Mouse (Mus musculus) gonadal fat pad, adult 2 months (tissue): Measurements from ENCODE around the gene Olfr432. TPM values are rescaled to one million over a fixed set of nuclear protein-coding genes. Genes with fewer than 3 reads are reported as not detected.

Experiments used
- polyA plus RNA-seq: library from polyadenylated mRNA; depleted of rRNA; stranded (reverse); fragments of >200 nt; gene quantifications from 2 replicates; pipeline ENCODE4 v1.2.3, GENCODE M21; 2012; rRNA removed

Gene Olfr432
- polyA plus RNA-seq, 1 experiment = 0.20 TPM

Other genes with a start within 250 kb of the Olfr432 start
- 0.84 and 1.5 TPM in 2 replicates for gene Ifi211, start 136.2 kb upstream of the Olfr432 start, polyA plus RNA-seq
- gene Mndal, start 106.7 kb upstream of the Olfr432 start, polyA plus RNA-seq = 2.8 and 2.9 TPM in 2 replicates
- gene Ifi203, start 106.5 kb upstream of the Olfr432 start, polyA plus RNA-seq = 5.5 and 7.7 TPM in 2 replicates
- gene Ifi202b, start 66.5 kb upstream of the Olfr432 start, polyA plus RNA-seq = 0.34 TPM in 1 of 2 replicates, not detected in the other
- 2.8 and 2.9 TPM in 2 replicates for gene Ifi205, start 17.4 kb upstream of the Olfr432 start, polyA plus RNA-seq
- 0.08 and 0.27 TPM in 2 replicates for gene Olfr433, start 8.5 kb upstream of the Olfr432 start, polyA plus RNA-seq
- not detected in 2 replicates for gene Olfr430, start 17.4 kb downstream of the Olfr432 start, polyA plus RNA-seq
- not detected in 2 replicates for gene Olfr429, start 35.1 kb downstream of the Olfr432 start, polyA plus RNA-seq
- not detected in 2 replicates for gene Olfr427, start 47.7 kb downstream of the Olfr432 start, polyA plus RNA-seq
- not detected in 2 replicates for gene Olfr231, start 72.0 kb downstream of the Olfr432 start, polyA plus RNA-seq
- gene Olfr424, start 82.3 kb downstream of the Olfr432 start, polyA plus RNA-seq = not detected in 2 replicates
- not detected in 2 replicates for gene Olfr420, start 106.4 kb downstream of the Olfr432 start, polyA plus RNA-seq
- gene Spta1, start 123.6 kb downstream of the Olfr432 start, polyA plus RNA-seq = 0.01 and 0.06 TPM in 2 replicates
- not detected in 2 replicates for gene Olfr419, start 202.9 kb downstream of the Olfr432 start, polyA plus RNA-seq